Mouse (Mus musculus): ENCODE measurements around the gene Hlf. TPM values are rescaled to one million over a fixed set of nuclear protein-coding genes. Genes with fewer than 3 reads are reported as not detected.

The Hlf gene
- polyA plus RNA-seq, 1 experiment from 2014 or later = 2.0 TPM

- no peaks in the 10 kb centered on the region for H3K9me3 ChIP-seq (ENCODE audit: control insufficient read depth, low read length)
- no peak for ATAC-seq (ENCODE audit: low read depth)
- H3K9ac ChIP-seq (replicated peaks; ENCODE audit: low read depth, low read length) = no peak overlapping the region
- no peak overlapping the region for H3K4me2 ChIP-seq (ENCODE audit: low read depth, low read length)
- H3K36me3 ChIP-seq (ENCODE audit: control insufficient read depth, insufficient read depth, low read length) = no peaks in the 10 kb centered on the region
- peaks cover 10% of the 10 kb centered on the region; the same call in 1 of the 2 replicates for H3K4me1 ChIP-seq (ENCODE audit: control insufficient read depth, insufficient read depth, low read length)
- H3K27ac ChIP-seq (ENCODE audit: low read depth, low read length) = no peak overlapping the region
- no peak overlapping the region for H3K4me3 ChIP-seq (ENCODE audit: low read depth, low read length)
- H3K27me3 ChIP-seq (ENCODE audit: control insufficient read depth, insufficient read depth, low read length) = no peaks in the 10 kb centered on the region
- WGBS = 91% methylated on average over 5 of the region's 5 CpGs
Observed at GRCm38 (mm10) chr11:90378008-90378407, 12.7 kb downstream of the Hlf start.

DNA sequence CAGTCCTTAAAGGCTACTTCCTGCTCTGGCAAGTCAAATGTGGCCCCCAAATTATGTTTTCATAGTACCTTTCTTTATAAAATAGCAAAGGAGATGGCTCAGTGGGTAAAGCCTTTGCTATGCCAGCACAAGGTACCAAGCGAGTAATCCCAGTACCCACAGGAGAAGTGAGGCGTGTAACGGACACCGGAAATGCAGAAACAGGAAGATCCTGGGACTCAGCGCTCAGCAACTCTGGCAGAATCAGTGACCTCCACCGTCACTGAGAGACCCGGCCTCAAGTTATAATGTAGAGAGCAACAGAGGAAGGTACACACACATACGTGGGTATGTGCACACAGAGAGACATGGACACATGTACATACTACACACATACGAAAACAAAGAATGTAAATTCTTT is 14.3 kb downstream of the Hlf start:
- Histone ChIP-seq H3K4me2 (ENCODE audit: low read depth, low read length) (no peak overlapping the region), H3K9me3 (ENCODE audit: control insufficient read depth, low read length) (no peaks in the 10 kb centered on the region), H3K4me1 (ENCODE audit: control insufficient read depth, insufficient read depth, low read length) (no peaks in the 10 kb centered on the region), H3K27ac (ENCODE audit: low read depth, low read length) (no peak overlapping the region), H3K9ac (replicated peaks; ENCODE audit: low read depth, low read length) (no peak overlapping the region), H3K27me3 (ENCODE audit: control insufficient read depth, insufficient read depth, low read length) (no peaks in the 10 kb centered on the region), H3K4me3 (ENCODE audit: low read depth, low read length) (no peak overlapping the region), H3K36me3 (ENCODE audit: control insufficient read depth, insufficient read depth, low read length) (no peaks in the 10 kb centered on the region)
- ATAC-seq (ENCODE audit: low read depth) = no peak
- 93% methylated on average over 9 of the region's 9 CpGs for WGBS

DNA sequence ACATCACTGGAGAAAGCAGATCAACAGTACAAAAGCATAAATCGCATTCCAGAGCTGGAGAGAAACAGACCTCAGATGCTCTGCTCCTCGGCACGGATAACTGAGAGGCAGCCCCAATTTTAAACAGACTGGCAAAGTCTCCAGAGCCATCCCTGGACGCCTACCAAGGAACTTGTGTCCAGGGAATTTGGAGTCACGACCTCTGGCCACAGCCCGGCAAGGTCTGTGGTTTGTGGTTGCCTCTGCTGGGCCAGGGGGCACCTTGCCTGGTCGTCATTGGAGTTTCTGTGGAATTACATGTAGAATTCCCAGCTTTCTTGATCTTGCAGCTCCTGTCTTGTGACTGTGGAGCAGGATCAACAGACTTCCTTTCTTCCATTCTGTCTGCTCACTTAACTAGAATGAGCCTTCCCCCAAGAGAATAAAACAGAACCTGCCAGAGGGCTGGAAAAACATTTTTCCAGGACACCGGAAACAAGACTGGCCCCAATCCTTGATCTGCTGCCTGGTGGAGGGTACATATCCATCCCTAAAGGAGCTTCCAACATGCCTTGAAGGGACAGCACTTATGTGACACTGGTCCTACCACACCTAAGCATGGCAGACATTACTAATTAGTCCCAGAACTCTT is 19.1 kb downstream of the Hlf start:
- no peaks in the 10 kb centered on the region for H3K36me3 ChIP-seq (ENCODE audit: control insufficient read depth, insufficient read depth, low read length)
- peaks cover 20% of the 10 kb centered on the region; the same call in 1 of the 2 replicates for H3K4me1 ChIP-seq (ENCODE audit: control insufficient read depth, insufficient read depth, low read length)
- H3K4me3 ChIP-seq (ENCODE audit: low read depth, low read length) = no peak overlapping the region
- H3K9me3 ChIP-seq (ENCODE audit: control insufficient read depth, low read length) = no peaks in the 10 kb centered on the region
- 65% methylated on average over 8 of the region's 8 CpGs for WGBS
- no peak for ATAC-seq (ENCODE audit: low read depth)
- H3K27ac ChIP-seq (ENCODE audit: low read depth, low read length) = no peak overlapping the region
- no peaks in the 10 kb centered on the region for H3K27me3 ChIP-seq (ENCODE audit: control insufficient read depth, insufficient read depth, low read length)
- no peak overlapping the region; the same call in 1 of the 2 replicates for H3K4me2 ChIP-seq (ENCODE audit: low read depth, low read length)
- no peak overlapping the region for H3K9ac ChIP-seq (replicated peaks; ENCODE audit: low read depth, low read length)

GRCm38 (mm10) chr11:90370789-90371291 is 19.9 kb downstream of the Hlf start:
- H3K27me3 ChIP-seq (ENCODE audit: control insufficient read depth, insufficient read depth, low read length) = no peaks in the 10 kb centered on the region
- peak overlapping the region; percentile 29 for H3K4me2 ChIP-seq (ENCODE audit: low read depth, low read length)
- H3K4me3 ChIP-seq (ENCODE audit: low read depth, low read length) = no peak overlapping the region
- no peak overlapping the region for H3K9ac ChIP-seq (replicated peaks; ENCODE audit: low read depth, low read length)
- H3K4me1 ChIP-seq (ENCODE audit: control insufficient read depth, insufficient read depth, low read length) = peaks cover 20% of the 10 kb centered on the region; the same call in 1 of the 2 replicates
- peak; percentile 15; the same call in 1 of the 2 replicates for ATAC-seq (ENCODE audit: low read depth)
- WGBS = 8% methylated on average over 11 of the region's 11 CpGs
- no peaks in the 10 kb centered on the region for H3K36me3 ChIP-seq (ENCODE audit: control insufficient read depth, insufficient read depth, low read length)
- no peaks in the 10 kb centered on the region for H3K9me3 ChIP-seq (ENCODE audit: control insufficient read depth, low read length)
- peak overlapping the region; percentile 6; the same call in 1 of the 2 replicates for H3K27ac ChIP-seq (ENCODE audit: low read depth, low read length)

DNA sequence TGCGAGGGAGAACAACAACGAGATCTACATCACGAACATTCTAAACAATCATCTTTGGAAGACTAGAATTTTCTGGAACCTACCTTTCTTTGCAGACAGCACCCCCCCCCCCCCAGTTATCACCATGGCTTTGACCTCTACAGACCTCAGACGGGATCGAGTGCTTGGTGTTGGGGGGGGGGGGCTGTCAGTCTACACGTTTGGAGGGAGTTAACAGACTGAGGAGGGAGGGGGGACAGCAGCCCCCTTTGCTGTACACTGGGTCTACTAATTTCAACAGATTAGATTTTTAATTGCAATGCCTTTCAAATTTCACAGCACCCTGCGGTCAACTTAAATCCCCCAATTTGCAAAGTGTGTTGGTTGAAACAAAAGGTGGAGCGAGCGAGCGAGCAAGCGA is 20.3 kb downstream of the Hlf start:
- H3K9me3 ChIP-seq (ENCODE audit: control insufficient read depth, low read length) = no peaks in the 10 kb centered on the region
- peak overlapping the region; percentile 29 for H3K4me2 ChIP-seq (ENCODE audit: low read depth, low read length)
- ATAC-seq (ENCODE audit: low read depth) = no peak
- H3K27me3 ChIP-seq (ENCODE audit: control insufficient read depth, insufficient read depth, low read length) = no peaks in the 10 kb centered on the region
- H3K9ac ChIP-seq (replicated peaks; ENCODE audit: low read depth, low read length) = no peak overlapping the region
- 29% methylated on average over 11 of the region's 11 CpGs for WGBS
- peak overlapping the region; percentile 6; the same call in 1 of the 2 replicates for H3K27ac ChIP-seq (ENCODE audit: low read depth, low read length)
- no peaks in the 10 kb centered on the region for H3K36me3 ChIP-seq (ENCODE audit: control insufficient read depth, insufficient read depth, low read length)
- H3K4me3 ChIP-seq (ENCODE audit: low read depth, low read length) = no peak overlapping the region
- H3K4me1 ChIP-seq (ENCODE audit: control insufficient read depth, insufficient read depth, low read length) = peaks cover 20% of the 10 kb centered on the region; the same call in 1 of the 2 replicates

GRCm38 (mm10) chr11:90369605-90370004 is 21.1 kb downstream of the Hlf start:
- Histone ChIP-seq H3K9me3 (ENCODE audit: control insufficient read depth, low read length) (no peaks in the 10 kb centered on the region), H3K27ac (ENCODE audit: low read depth, low read length) (peak overlapping the region; percentile 62), H3K36me3 (ENCODE audit: control insufficient read depth, insufficient read depth, low read length) (no peaks in the 10 kb centered on the region), H3K4me1 (ENCODE audit: control insufficient read depth, insufficient read depth, low read length) (peaks cover 20% of the 10 kb centered on the region; the same call in 1 of the 2 replicates), H3K4me3 (ENCODE audit: low read depth, low read length) (no peak overlapping the region), H3K9ac (replicated peaks; ENCODE audit: low read depth, low read length) (no peak overlapping the region), H3K4me2 (ENCODE audit: low read depth, low read length) (no peak overlapping the region), H3K27me3 (ENCODE audit: control insufficient read depth, insufficient read depth, low read length) (no peaks in the 10 kb centered on the region)
- ATAC-seq (ENCODE audit: low read depth) = peak; percentile 81; the same call in 1 of the 2 replicates
- WGBS = 26% methylated on average over 8 of the region's 8 CpGs

DNA sequence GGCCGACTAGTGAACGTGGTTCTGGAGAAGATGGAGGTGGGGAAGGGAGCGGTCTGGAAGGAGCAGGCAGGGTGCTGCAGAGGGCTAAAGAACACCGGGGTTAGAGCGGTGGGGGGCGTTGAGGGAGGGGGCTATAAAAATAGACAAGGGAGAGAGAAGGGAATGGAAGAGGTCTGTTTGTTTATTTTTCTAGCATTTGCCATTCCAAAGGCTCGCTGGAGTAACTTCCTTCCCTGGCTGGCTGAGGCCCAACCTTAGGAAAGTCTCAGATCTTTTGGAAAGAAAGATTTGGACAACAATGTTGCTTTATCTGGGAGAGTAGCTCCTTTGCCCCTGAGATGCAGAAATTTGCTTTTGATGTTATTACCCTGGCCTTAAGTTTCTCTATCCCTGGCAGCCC is 21.6 kb downstream of the Hlf start:
- H3K27me3 ChIP-seq (ENCODE audit: control insufficient read depth, insufficient read depth, low read length) = no peaks in the 10 kb centered on the region
- no peak overlapping the region for H3K4me3 ChIP-seq (ENCODE audit: low read depth, low read length)
- peaks cover 20% of the 10 kb centered on the region; the same call in 1 of the 2 replicates for H3K4me1 ChIP-seq (ENCODE audit: control insufficient read depth, insufficient read depth, low read length)
- no peak overlapping the region for H3K9ac ChIP-seq (replicated peaks; ENCODE audit: low read depth, low read length)
- H3K36me3 ChIP-seq (ENCODE audit: control insufficient read depth, insufficient read depth, low read length) = no peaks in the 10 kb centered on the region
- peak overlapping the region; percentile 62; the same call in 1 of the 2 replicates for H3K27ac ChIP-seq (ENCODE audit: low read depth, low read length)
- WGBS = 35% methylated on average over 7 of the region's 7 CpGs
- no peak overlapping the region for H3K4me2 ChIP-seq (ENCODE audit: low read depth, low read length)
- ATAC-seq (ENCODE audit: low read depth) = no peak
- no peaks in the 10 kb centered on the region for H3K9me3 ChIP-seq (ENCODE audit: control insufficient read depth, low read length)

GRCm38 (mm10) chr11:90367894-90368860 is 22.5 kb downstream of the Hlf start:
- ATAC-seq (ENCODE audit: low read depth) = no peak
- no peak overlapping the region for H3K27ac ChIP-seq (ENCODE audit: low read depth, low read length)

More at GRCm38 (mm10) chr11:90367894-90368860, 22.5 kb downstream of the Hlf start:
- Histone ChIP-seq H3K4me1 (ENCODE audit: control insufficient read depth, insufficient read depth, low read length) (peaks cover 20% of the 10 kb centered on the region; the same call in 1 of the 2 replicates), H3K9me3 (ENCODE audit: control insufficient read depth, low read length) (no peaks in the 10 kb centered on the region), H3K27me3 (ENCODE audit: control insufficient read depth, insufficient read depth, low read length) (no peaks in the 10 kb centered on the region), H3K4me3 (ENCODE audit: low read depth, low read length) (no peak overlapping the region), H3K9ac (replicated peaks; ENCODE audit: low read depth, low read length) (no peak overlapping the region), H3K36me3 (ENCODE audit: control insufficient read depth, insufficient read depth, low read length) (no peaks in the 10 kb centered on the region), H3K4me2 (ENCODE audit: low read depth, low read length) (no peak overlapping the region)
- WGBS = 72% methylated on average over 14 of the region's 14 CpGs
